Mouse (Mus musculus) megakaryocyte, embryonic 14.5 days (primary cell): ENCODE measurements around the gene Hs6st3. TPM values are rescaled to one million over a fixed set of nuclear protein-coding genes. Genes with fewer than 3 reads are reported as not detected.

ENCODE experiments used
- H3K27me3 ChIP-seq: replicated peaks from 2 replicates; pipeline ENCODE3; 2012; ENCODE audit warnings: inconsistent platforms
- H3K36me3 ChIP-seq: replicated peaks from 2 replicates; pipeline ENCODE3; 2012; ENCODE audit warnings: low read length, inconsistent platforms, mixed read lengths
- H3K4me1 ChIP-seq: 2 replicates; pipeline ENCODE4 v1.6.1; 2012; ENCODE audit warnings: inconsistent platforms
- H3K4me3 ChIP-seq: replicated peaks from 2 replicates; pipeline ENCODE3; 2012; ENCODE audit warnings: moderate library complexity, mild to moderate bottlenecking, inconsistent platforms
- H3K9me3 ChIP-seq: 2 replicates; pipeline ENCODE4 v1.6.1; 2012; ENCODE audit warnings: inconsistent platforms
- FLI1 ChIP-seq: IDR thresholded peaks from 2 replicates; pipeline ENCODE4 v1.6.1; 2012; ENCODE audit warnings: low read length, inconsistent platforms, mixed read lengths
- GATA1 ChIP-seq: IDR thresholded peaks from 3 replicates; pipeline ENCODE4 v1.6.1; 2012; ENCODE audit warnings: mixed read lengths, low read length, inconsistent platforms, borderline replicate concordance
- polyA plus RNA-seq: library from polyadenylated mRNA; stranded (reverse); fragments of >175 nt; gene quantifications from 2 replicates; pipeline ENCODE4 v1.2.3, GENCODE M21; 2012; ENCODE audit warnings: low replicate concordance; ENCODE audit not compliant: insufficient read depth

Hs6st3 gene
- polyA plus RNA-seq, 1 experiment, result not detected

DNA sequence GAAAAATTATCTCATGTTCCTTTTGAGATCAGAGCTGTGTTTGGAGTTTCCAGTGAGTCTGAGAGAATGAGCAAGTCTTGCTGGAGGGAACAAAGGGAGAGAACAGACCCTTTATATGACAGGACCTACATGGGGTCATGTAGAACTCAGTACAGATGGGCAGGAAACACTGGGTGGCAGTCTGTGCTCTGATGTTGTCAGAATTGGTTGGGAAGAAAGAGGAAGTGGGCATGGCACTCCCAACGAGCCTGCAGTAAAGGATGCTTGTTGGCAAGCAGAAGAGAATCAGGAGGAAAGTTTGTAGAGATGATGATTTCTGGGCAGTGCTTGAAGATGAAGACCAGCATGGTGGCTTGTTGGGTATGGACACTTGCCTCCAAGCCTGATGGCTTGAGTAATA lies 151.5 kb downstream of the Hs6st3 start:
- Histone ChIP-seq H3K4me1 (no peaks in the 10 kb centered on the region), H3K36me3 (no peaks in the 10 kb centered on the region), H3K4me3 (no peak overlapping the region), H3K9me3 (0 out of 2 replicates have a peak, but pooled peaks cover 2% of the 10 kb centered on the region), H3K27me3 (no peaks in the 10 kb centered on the region)
- no peak for TF ChIP-seq GATA1

- no peaks in the 10 kb centered on the region for H3K36me3 ChIP-seq
- no peaks in the 10 kb centered on the region for H3K4me1 ChIP-seq
- no peak overlapping the region for H3K4me3 ChIP-seq
- no peak for TF ChIP-seq FLI1
- no peaks in the 10 kb centered on the region for H3K27me3 ChIP-seq
- H3K9me3 ChIP-seq, result 0 out of 2 replicates have a peak, but pooled peaks cover 3% of the 10 kb centered on the region
Observed at GRCm38 (mm10) chr14:119294071-119294470, 155.9 kb downstream of the Hs6st3 start.

GRCm38 (mm10) chr14:119306461-119306860 lies 168.3 kb downstream of the Hs6st3 start:
- no peaks in the 10 kb centered on the region for H3K4me1 ChIP-seq
- H3K4me3 ChIP-seq, result no peak overlapping the region

DNA sequence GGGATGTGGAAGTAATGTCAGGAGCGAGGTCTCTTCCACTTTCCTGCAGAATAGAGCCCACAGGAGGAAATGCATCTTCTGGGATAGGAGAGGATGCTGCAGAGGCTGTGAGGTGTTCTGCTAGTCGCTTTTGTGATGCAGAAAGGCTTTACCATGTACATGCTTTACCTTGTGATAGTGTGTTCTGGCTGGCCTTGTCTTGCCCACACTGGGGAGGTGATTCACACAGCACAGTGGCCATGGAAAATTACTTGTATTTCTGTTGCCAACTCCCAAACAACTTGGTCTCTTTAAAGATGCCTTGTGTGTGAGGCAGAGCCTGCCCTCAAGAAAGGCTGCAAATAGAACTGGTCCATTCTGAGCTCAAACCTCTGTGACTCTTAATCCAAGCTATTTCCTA lies 180.2 kb downstream of the Hs6st3 start:
- Histone ChIP-seq H3K36me3 (no peaks in the 10 kb centered on the region), H3K4me1 (no peaks in the 10 kb centered on the region), H3K27me3 (no peaks in the 10 kb centered on the region), H3K4me3 (no peak overlapping the region), H3K9me3 (peaks cover 6% of the 10 kb centered on the region; the same call in 1 of the 2 replicates)
- TF ChIP-seq FLI1, result no peak

More at GRCm38 (mm10) chr14:119306461-119306860, 168.3 kb downstream of the Hs6st3 start:
- no peaks in the 10 kb centered on the region for H3K27me3 ChIP-seq
- no peaks in the 10 kb centered on the region for H3K36me3 ChIP-seq
- peaks cover 12% of the 10 kb centered on the region; the same call in 1 of the 2 replicates for H3K9me3 ChIP-seq
- no peak for TF ChIP-seq FLI1
- TF ChIP-seq GATA1, result no peak

GRCm38 (mm10) chr14:119347236-119347635 lies 209.1 kb downstream of the Hs6st3 start:
- Histone ChIP-seq H3K27me3 (no peaks in the 10 kb centered on the region), H3K9me3 (peaks cover 21% of the 10 kb centered on the region), H3K36me3 (no peaks in the 10 kb centered on the region), H3K4me3 (no peak overlapping the region), H3K4me1 (no peaks in the 10 kb centered on the region)
- no peak for TF ChIP-seq FLI1

- Histone ChIP-seq H3K4me1 (no peaks in the 10 kb centered on the region), H3K27me3 (no peaks in the 10 kb centered on the region), H3K4me3 (peak overlapping the region; percentile 38), H3K9me3 (peaks cover 14% of the 10 kb centered on the region), H3K36me3 (no peaks in the 10 kb centered on the region)
- TF ChIP-seq GATA1, result no peak
- no peak for TF ChIP-seq FLI1
Observed at GRCm38 (mm10) chr14:119361414-119361813, 223.3 kb downstream of the Hs6st3 start.

DNA sequence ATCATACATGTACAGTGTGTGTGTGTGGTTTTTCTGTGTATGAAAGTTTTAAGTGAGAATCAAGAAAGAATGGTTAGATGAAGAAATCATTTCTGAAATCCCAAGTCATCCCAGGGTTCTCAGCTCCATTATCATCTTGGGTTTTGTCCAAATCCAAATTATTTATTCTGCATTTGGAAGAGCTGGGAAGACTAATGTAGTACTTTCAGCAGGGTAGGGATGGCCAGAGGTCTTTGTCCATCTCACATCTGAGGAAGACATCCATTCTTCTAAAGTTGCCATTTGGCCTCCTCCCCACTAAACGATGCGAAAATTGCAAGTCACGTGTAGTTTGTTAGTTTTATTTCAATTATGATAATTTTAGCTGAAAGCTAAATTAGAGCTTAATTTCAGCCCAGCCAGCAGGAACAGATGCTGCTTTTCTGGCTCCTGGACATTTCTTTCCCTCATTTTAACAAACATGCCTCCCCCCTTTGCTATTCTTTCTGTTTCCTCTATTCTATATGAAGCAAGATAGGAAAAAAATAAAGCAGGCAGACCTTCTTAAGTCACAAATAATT lies 229.8 kb downstream of the Hs6st3 start:
- Histone ChIP-seq H3K4me1 (no peaks in the 10 kb centered on the region), H3K9me3 (peaks cover 9% of the 10 kb centered on the region), H3K4me3 (no peak overlapping the region), H3K27me3 (no peaks in the 10 kb centered on the region), H3K36me3 (no peaks in the 10 kb centered on the region)
- TF ChIP-seq GATA1 (no peak), FLI1 (no peak)

DNA sequence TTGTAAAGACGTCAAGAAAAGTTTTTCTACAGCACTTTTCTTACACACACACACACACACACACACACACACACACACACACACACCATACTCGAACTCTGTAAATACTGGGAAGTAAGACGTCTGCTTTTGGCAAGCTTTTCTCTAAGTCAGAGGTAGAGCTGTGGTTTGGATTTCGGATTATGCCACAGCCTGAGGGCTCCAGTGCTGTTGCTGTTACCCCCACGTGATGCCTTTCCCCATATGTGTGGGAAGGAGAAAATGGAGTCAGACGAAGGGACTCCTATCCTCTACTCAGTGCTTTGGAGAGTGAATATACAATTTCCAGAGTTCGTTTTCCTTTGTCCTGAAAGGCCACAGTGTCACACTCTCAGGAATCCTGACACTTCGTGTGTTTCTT lies 231.1 kb downstream of the Hs6st3 start:
- Histone ChIP-seq H3K4me1 (no peaks in the 10 kb centered on the region), H3K36me3 (no peaks in the 10 kb centered on the region), H3K4me3 (no peak overlapping the region), H3K27me3 (no peaks in the 10 kb centered on the region), H3K9me3 (peaks cover 9% of the 10 kb centered on the region)
- TF ChIP-seq GATA1 (no peak), FLI1 (no peak)

- Histone ChIP-seq H3K4me1 (no peaks in the 10 kb centered on the region), H3K9me3 (peaks cover 10% of the 10 kb centered on the region), H3K27me3 (no peaks in the 10 kb centered on the region), H3K4me3 (peak overlapping the region; percentile 8), H3K36me3 (no peaks in the 10 kb centered on the region)
- no peak for TF ChIP-seq GATA1
- no peak for TF ChIP-seq FLI1
Observed at GRCm38 (mm10) chr14:119370013-119370412, 231.9 kb downstream of the Hs6st3 start.

- Histone ChIP-seq H3K27me3 (no peaks in the 10 kb centered on the region), H3K36me3 (no peaks in the 10 kb centered on the region), H3K4me3 (no peak overlapping the region), H3K9me3 (peaks cover 18% of the 10 kb centered on the region), H3K4me1 (no peaks in the 10 kb centered on the region)
- TF ChIP-seq GATA1, result no peak
- TF ChIP-seq FLI1, result no peak
Observed at GRCm38 (mm10) chr14:119379303-119379702, 241.2 kb downstream of the Hs6st3 start.

DNA sequence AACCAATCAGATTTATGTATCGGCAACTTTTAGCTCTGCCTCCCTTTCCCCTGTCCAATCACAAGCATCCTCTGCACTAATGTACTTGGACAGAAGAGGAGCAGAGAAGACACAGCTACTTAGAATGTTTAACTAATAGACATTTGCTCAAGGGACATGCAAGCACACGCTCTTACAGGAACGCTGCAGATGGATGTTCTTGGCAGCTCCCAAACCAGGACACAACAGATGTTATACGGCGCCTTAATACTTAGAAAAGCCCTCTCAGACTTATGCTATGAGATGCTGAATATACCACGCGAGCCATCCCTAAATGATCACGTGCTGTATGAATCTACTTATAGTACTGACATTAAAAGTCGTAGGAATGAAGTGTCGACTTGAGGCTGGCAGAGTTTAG lies 263.5 kb downstream of the Hs6st3 start:
- TF ChIP-seq GATA1 (no peak), FLI1 (no peak)
- Histone ChIP-seq H3K9me3 (peaks cover 32% of the 10 kb centered on the region), H3K27me3 (no peaks in the 10 kb centered on the region), H3K36me3 (no peaks in the 10 kb centered on the region), H3K4me3 (no peak overlapping the region), H3K4me1 (no peaks in the 10 kb centered on the region)
